Mouse (Mus musculus) lung, postnatal 0 days (tissue): ENCODE results near the gene Draxin.

Experiments used
- CTCF ChIP-seq: IDR thresholded peaks from 2 replicates; pipeline ENCODE4 v1.5.1; 2016; ENCODE audit warnings: antibody characterized with exemption, mild to moderate bottlenecking
- EP300 ChIP-seq: IDR thresholded peaks from 2 replicates; pipeline ENCODE4 v1.6.1; 2016; ENCODE audit warnings: antibody characterized with exemption, mild to moderate bottlenecking, control low read depth

GRCm38 (mm10) chr4:148147714-148148113 lies 17.2 kb upstream of the Draxin start:
- no peak for TF ChIP-seq CTCF
- TF ChIP-seq EP300 = no peak
